Mouse (Mus musculus) embryonic facial prominence, embryonic 10.5 days (tissue): ENCODE measurements at regions not wholly inside any gene's neighbourhood (a gene's known extent, or its start where the extent isn't known, plus 50 kb on each side); places are given as distances from the start of the nearest gene placed in this dataset.

Experiments used
- DNase-seq: peaks from one replicate; pipeline ENCODE4 v3.0.0-alpha.2; 2017; ENCODE audit warnings: low spot score
- H3K27ac ChIP-seq: fragments of 300-500 bp; sonication (generic); replicated peaks from 2 replicates; pipeline ENCODE4 v1.5.1; 2016; ENCODE audit warnings: mild to moderate bottlenecking
- H3K27me3 ChIP-seq: fragments of 300-500 bp; sonication (generic); replicated peaks from 2 replicates; pipeline ENCODE4 v1.6.1; 2016; ENCODE audit warnings: low read depth, mild to moderate bottlenecking; ENCODE audit not compliant: poor library complexity, severe bottlenecking
- H3K36me3 ChIP-seq: fragments of 300-500 bp; sonication (generic); replicated peaks from 2 replicates; pipeline ENCODE4 v1.6.1; 2016; ENCODE audit warnings: mild to moderate bottlenecking, moderate library complexity
- H3K4me1 ChIP-seq: fragments of 300-500 bp; sonication (generic); 2 replicates; pipeline ENCODE4 v1.6.1; 2016
- H3K4me3 ChIP-seq: fragments of 300-500 bp; sonication (generic); 2 replicates; pipeline ENCODE4 v1.5.1; 2016; ENCODE audit warnings: mild to moderate bottlenecking, moderate library complexity
- H3K9me3 ChIP-seq: fragments of 300-500 bp; sonication (generic); 2 replicates; pipeline ENCODE4 v1.6.1; 2016; ENCODE audit warnings: mild to moderate bottlenecking
- WGBS: fragments of 180-500 bp; shearing (Covaris S2); methylation state at CpG from one replicate; pipeline ENCODE4 v1.1.7; 2016; 5-methylcytosine and 5-hydroxymethylcytosine counted together

DNA sequence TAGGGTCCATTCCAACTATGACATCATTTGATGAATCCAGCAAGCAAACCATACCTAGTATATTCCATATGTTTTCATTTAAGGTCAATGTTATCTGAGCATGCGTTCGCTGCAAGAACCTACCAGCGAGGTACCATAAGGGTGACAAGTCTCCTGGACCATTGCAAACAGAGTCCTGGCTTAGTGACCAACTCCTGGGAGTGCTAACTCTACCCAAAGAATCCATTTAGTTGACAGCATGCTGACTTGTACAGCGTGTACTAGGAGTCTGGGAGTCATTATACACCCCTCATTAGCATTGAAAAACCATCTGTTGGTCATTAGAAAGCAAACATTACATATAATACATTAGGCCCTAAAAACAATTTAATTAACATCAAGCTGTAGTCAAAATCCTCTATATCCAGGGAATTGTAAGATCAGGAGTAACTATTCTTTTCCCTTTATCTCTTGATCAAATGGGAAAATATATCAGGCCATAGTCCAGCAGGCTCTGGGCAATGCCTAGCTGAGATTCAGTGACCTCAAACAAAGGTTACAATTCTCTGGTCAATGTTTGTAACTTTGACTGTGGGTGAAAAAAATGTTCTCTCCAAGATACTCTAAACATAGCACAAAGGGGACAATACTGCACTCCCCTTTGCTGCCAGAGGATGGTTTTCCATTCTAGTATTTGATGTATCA, 255.9 kb upstream of the Ldb2 start:
- 58% methylated on average over 4 of the region's 4 CpGs for WGBS
- peak; percentile 17 for DNase-seq
- no peaks in the 10 kb centered on the region for H3K27me3 ChIP-seq
- H3K4me1 ChIP-seq, result no peaks in the 10 kb centered on the region
- no peaks in the 10 kb centered on the region for H3K36me3 ChIP-seq
- H3K4me3 ChIP-seq, result no peak overlapping the region
- H3K27ac ChIP-seq, result no peak overlapping the region
- no peaks in the 10 kb centered on the region for H3K9me3 ChIP-seq

DNA sequence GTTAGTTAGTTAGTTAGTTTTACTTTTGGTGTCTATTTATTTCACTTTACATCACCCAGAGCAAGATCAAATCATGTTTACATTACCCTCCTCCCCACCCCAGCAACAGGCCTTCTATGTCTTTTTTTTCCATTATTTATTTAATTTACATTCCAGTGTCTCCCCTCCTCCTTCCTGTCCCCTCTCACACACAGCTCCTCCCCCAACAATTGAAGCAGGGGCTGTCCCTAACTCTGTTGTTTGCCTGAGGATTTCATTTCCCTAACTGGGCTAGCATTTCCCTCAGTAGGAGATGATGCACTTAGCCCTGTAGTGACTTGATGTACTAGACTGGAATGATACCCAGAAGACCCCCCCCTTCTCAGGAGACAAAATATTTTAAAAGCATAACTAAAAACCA, 249.9 kb upstream of the Ldb2 start:
- DNase-seq, result no peak
- H3K27ac ChIP-seq, result no peak overlapping the region

DNA sequence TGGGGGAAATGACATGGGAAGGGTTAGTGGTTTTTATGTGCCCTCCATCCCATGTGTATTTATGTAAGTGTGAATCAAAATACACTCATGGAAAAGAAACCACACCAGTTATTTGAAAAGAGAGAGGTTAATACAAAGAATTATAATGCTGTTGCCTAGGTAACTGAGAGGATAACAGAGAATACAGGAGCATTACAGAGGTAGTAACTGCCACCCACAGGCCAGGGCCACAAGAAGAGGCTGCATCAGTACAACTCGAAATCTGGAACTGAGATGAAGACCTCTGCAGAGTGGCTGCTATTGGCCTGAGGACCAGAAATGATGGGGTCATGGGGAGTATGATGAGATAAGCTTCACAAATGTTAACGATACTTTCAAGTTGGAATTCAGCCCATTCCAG, 243.4 kb upstream of the Ldb2 start:
- Histone ChIP-seq H3K27me3 (no peaks in the 10 kb centered on the region), H3K4me3 (no peak overlapping the region), H3K36me3 (no peaks in the 10 kb centered on the region), H3K27ac (no peak overlapping the region), H3K9me3 (no peaks in the 10 kb centered on the region), H3K4me1 (no peaks in the 10 kb centered on the region)
- no peak for DNase-seq
- 79% methylated on average over 2 of the region's 2 CpGs for WGBS

More for the DNA sequence above, 249.9 kb upstream of the Ldb2 start:
- Histone ChIP-seq H3K36me3 (no peaks in the 10 kb centered on the region), H3K4me1 (no peaks in the 10 kb centered on the region; the same call in 1 of the 2 replicates), H3K9me3 (no peaks in the 10 kb centered on the region), H3K27me3 (no peaks in the 10 kb centered on the region), H3K4me3 (no peak overlapping the region)

DNA sequence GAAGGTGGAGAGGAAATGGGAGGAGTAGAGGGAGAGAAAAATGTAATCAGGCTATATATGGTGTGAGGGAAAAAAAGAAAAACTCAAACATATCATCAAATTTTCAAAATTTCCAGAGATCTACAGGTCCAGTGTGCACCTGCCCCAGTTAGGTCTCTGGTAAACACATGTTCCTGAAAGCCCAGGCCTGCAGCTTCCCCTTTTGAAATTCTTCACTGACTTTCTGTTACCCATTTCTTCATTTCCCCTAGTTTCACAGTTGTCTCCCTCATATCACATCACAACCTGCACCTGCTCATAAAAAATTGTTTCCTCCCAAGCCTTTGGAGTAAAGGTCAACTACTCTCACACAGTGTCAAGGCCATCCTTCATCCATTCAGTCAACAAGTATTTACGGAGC, 236.9 kb upstream of the Ldb2 start:
- no peak overlapping the region for H3K4me3 ChIP-seq
- no peaks in the 10 kb centered on the region for H3K27me3 ChIP-seq
- no peaks in the 10 kb centered on the region for H3K36me3 ChIP-seq
- DNase-seq, result no peak
- H3K27ac ChIP-seq, result no peak overlapping the region
- no peaks in the 10 kb centered on the region for H3K4me1 ChIP-seq
- H3K9me3 ChIP-seq, result no peaks in the 10 kb centered on the region
- 82% methylated on average over 1 of the region's 1 CpGs for WGBS

DNA sequence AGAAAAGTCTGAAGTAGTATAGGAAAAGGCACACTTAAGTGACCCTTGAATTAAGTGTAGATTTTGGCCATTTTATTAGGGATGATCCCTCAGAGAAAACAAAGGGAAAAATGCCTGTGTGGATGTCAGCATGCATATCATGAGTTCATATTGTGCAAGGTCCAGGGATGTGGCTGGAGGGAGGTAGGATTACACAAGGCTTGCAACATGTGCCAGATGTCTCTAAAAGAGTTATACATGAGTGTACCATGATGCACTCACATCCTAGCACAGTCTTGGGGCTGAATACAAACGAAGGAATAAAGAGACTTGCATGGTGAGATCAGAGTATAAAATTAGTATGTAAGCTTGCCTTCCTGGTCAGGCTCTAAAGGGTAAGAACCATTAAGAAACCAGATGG, 233.7 kb upstream of the Ldb2 start:
- Histone ChIP-seq H3K27me3 (no peaks in the 10 kb centered on the region), H3K4me3 (no peak overlapping the region), H3K36me3 (no peaks in the 10 kb centered on the region), H3K4me1 (no peaks in the 10 kb centered on the region), H3K9me3 (no peaks in the 10 kb centered on the region), H3K27ac (no peak overlapping the region)
- no peak for DNase-seq
- WGBS, result 78% methylated on average over 1 of the region's 1 CpGs

DNA sequence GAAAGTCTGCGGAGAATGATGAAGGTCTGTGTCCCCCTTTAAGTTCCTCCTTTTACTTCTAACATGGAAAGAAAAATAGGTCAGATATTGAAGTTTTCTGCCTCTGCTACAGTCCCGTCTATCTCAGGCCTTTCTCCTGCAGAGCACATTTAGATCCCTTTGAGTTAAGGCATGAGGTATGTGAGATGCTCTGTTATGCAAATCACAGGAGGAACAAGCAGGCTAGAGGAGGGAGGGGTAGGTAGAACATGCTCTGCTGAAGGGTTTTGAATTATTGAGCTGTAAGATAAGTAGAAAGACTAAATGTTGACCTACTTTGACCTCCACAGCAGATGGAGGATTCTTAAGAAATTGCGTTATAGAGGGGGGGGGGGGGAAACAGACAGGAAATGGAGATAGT, 228.4 kb upstream of the Ldb2 start:
- no peaks in the 10 kb centered on the region for H3K27me3 ChIP-seq
- no peaks in the 10 kb centered on the region for H3K36me3 ChIP-seq
- no peak overlapping the region for H3K27ac ChIP-seq
- no peak for DNase-seq
- H3K4me1 ChIP-seq, result 0 out of 2 replicates have a peak, but pooled peaks cover 2% of the 10 kb centered on the region
- H3K4me3 ChIP-seq, result no peak overlapping the region
- 41% methylated on average over 3 of the region's 3 CpGs for WGBS
- no peaks in the 10 kb centered on the region for H3K9me3 ChIP-seq

DNA sequence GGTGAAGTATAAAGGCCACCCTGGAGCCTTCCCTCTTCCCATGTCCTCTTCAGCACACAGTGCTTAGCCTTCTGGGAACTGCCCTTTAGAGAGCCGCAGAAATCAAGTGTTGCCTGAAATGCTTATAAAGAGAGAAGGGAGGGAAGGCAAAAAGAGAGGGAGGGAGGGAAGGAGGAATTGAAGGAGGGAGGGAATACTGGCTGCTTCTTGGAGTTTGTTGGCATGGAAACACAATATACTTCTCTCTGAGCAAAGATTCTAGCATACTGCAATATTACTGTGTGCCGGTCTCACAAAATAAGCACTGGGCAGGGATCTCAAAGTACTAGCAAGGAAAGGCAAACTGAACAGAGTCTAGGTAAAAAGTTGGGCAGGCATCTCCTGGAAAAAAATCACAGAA, 225.9 kb upstream of the Ldb2 start:
- no peak overlapping the region for H3K4me3 ChIP-seq
- 0 out of 2 replicates have a peak, but pooled peaks cover 2% of the 10 kb centered on the region for H3K4me1 ChIP-seq
- H3K9me3 ChIP-seq, result no peaks in the 10 kb centered on the region
- no peaks in the 10 kb centered on the region for H3K36me3 ChIP-seq
- WGBS, result 94% methylated on average over 2 of the region's 2 CpGs
- no peaks in the 10 kb centered on the region for H3K27me3 ChIP-seq
- no peak overlapping the region for H3K27ac ChIP-seq
- no peak for DNase-seq

DNA sequence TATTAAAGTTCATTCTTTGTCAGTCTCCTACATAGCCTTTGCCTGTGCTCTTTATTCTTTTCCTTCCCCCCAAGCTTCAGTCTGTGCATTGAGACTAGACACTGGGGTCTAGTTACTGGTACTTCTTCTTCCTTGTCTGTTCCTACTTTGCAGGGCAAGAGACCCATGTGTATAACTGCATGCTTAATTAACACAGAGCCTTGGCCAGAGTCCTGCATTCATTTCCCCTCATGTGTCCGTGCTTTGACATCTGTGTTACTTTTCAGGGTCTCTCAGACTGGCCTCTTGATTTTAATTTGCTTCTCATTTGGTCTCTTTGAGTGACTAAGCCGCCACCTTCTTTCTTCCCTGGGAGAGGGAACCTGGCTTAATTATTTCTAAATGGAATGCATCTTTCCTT, 208.4 kb upstream of the Ldb2 start:
- H3K36me3 ChIP-seq, result no peaks in the 10 kb centered on the region
- no peak for DNase-seq
- no peaks in the 10 kb centered on the region for H3K9me3 ChIP-seq
- WGBS, result 47% methylated on average over 2 of the region's 2 CpGs
- 0 out of 2 replicates have a peak, but pooled peaks cover 3% of the 10 kb centered on the region for H3K4me1 ChIP-seq
- no peak overlapping the region for H3K27ac ChIP-seq
- H3K27me3 ChIP-seq, result no peaks in the 10 kb centered on the region
- no peak overlapping the region for H3K4me3 ChIP-seq

DNA sequence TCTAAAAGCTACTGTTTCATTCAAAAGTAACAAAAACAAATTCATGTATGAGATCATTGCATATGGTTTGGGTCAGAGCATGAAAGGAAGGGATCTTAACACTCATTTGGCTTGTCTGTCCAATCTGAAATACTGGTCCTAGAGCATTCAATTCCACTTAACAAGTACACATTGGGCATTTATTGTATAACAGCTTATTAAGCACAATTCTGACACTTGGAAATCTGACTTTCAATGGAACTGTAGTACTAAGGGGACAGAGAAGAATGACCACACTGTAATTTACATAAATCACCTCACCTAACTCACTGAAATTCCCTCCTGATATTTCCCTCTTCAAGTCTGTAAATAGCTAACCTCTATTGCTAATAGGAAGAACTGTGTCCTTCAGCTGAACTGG, 201.5 kb upstream of the Ldb2 start:
- Histone ChIP-seq H3K9me3 (no peaks in the 10 kb centered on the region), H3K36me3 (no peaks in the 10 kb centered on the region), H3K4me3 (no peak overlapping the region), H3K27me3 (no peaks in the 10 kb centered on the region), H3K27ac (no peak overlapping the region), H3K4me1 (no peaks in the 10 kb centered on the region)
- no peak for DNase-seq

DNA sequence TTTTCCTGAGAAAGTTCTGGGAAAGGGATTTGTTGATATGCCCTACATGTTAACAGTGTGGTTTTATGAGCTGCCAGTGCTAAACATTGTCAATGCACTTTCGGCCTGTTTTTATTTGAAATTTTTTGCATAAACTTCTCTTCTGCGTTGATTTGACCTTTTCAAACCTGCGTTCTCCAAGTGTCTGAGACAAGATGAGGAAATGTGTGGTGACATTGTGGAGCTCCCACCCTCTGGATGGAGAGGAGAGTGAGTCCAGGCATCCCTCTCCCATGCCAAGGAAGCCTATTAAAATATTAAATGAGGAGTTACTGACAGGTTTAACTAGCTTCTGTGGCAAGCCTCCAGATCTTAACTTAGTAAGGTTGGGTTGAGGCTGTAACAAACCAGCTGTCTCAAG, 199.6 kb upstream of the Ldb2 start:
- 88% methylated on average over 3 of the region's 3 CpGs for WGBS
- DNase-seq, result no peak
- Histone ChIP-seq H3K4me3 (no peak overlapping the region), H3K9me3 (no peaks in the 10 kb centered on the region), H3K27me3 (no peaks in the 10 kb centered on the region), H3K27ac (no peak overlapping the region), H3K36me3 (no peaks in the 10 kb centered on the region), H3K4me1 (no peaks in the 10 kb centered on the region)

DNA sequence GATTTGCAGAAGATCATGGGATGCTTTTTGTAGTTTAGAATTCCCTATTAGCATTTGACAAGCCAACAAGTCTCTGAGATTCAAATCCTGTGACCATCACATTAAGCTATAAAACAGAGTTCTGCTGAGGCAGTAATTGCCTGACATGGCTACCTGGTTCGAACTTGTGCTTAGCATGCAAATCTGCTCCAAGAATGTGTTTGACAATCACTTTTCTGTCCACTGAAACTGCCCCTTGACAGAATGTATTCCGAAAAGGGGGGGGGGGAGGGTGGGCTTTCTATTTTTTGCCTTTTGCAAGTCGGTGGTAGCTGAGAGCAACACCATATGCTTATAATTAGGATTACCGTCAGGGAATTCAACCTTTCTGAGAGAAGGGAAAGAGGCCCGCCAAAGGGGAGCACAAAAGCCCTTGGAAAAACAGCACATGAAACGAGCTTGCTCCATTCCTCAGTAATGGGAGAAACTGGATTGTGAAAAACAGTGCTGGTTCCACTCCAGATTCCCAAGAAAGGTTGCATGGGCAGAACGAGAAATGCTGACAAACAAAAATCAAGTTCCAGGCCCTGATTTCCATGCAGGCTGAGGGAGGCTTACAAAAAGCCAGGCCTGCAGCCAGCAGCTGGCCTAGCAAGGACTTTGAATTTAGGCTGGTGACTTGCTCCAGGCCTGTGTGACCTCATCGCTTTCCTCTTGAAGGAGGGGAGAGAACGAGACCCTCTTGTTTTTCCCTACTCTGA, 176.1 kb upstream of the Ldb2 start:
- Histone ChIP-seq H3K4me1 (peaks cover 24% of the 10 kb centered on the region), H3K9me3 (no peaks in the 10 kb centered on the region), H3K36me3 (no peaks in the 10 kb centered on the region), H3K4me3 (no peak overlapping the region), H3K27me3 (no peaks in the 10 kb centered on the region), H3K27ac (peak overlapping the region; percentile 90)
- WGBS, result 18% methylated on average over 9 of the region's 9 CpGs
- DNase-seq, result peak; percentile 85

DNA sequence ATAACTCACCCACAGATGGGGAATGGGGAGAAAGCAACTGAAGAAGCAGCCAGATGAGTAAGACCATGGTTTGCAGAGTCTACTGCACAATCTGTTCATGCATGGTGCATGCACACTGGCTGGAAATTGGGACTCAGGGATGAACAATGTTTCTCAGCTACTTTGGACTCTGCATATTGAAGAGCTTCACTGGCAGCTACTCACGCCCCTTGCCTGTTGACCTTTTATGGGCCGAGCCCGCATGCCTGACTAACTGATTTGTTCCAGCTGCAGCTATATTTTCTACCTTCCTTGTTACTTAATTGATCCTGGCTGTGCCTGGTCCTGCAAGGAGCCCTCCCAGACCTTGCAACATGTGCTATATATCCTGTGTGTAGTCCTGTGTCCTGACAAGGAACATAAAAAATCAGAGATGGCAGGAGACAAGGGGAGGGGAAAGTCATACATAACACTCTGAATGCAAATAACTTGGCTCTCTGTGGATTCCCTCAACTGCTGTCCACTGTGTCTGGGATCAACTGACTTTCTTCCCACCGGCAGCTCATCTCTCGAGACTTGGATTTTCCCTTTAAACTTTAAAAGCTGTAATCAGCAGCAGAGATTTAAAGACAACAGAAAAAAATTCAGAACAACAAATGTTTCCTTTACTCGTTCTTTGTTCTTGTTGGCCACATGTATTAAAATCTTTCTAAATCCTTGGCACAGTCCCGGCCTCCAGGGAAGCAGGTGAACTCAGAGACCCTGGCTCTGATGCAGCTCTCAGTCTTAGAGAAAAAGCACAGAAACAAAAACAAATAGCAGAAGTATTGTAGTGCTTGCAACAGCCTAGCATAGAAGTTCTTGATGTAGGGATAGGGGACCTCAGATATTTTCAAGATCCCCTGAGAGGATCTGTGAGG, 143.8 kb upstream of the Ldb2 start:
- Histone ChIP-seq H3K36me3 (no peaks in the 10 kb centered on the region), H3K9me3 (no peaks in the 10 kb centered on the region), H3K27ac (peak overlapping the region; percentile 82), H3K4me1 (peaks cover 25% of the 10 kb centered on the region), H3K27me3 (no peaks in the 10 kb centered on the region), H3K4me3 (no peak overlapping the region)
- DNase-seq, result peak; percentile 82
- WGBS, result 28% methylated on average over 7 of the region's 7 CpGs
